Mouse (Mus musculus): ENCODE measurements around the gene Hsd17b2. TPM values are rescaled to one million over a fixed set of nuclear protein-coding genes. Genes with fewer than 3 reads are reported as not detected.

Gene Hsd17b2
- polyA plus RNA-seq, 1 experiment from 2014 or later: 0.32 TPM

GRCm38 (mm10) chr8:117778531-117779322 lies 77.0 kb downstream of the Hsd17b2 start:
- H3K4me2 ChIP-seq (ENCODE audit: low read depth, low read length): no peak overlapping the region
- H3K36me3 ChIP-seq (replicated peaks; ENCODE audit: control insufficient read depth, insufficient read depth, low read depth, low read length): no peaks in the 10 kb centered on the region
- no peaks in the 10 kb centered on the region for H3K9me3 ChIP-seq (replicated peaks; ENCODE audit: control insufficient read depth, low read length)
- WGBS: 72% methylated on average over 11 of the region's 11 CpGs
- DNase-seq (ENCODE audit: low spot score) (no peak), ATAC-seq (replicated peaks; ENCODE audit: insufficient number of reproducible peaks, low FRiP score, low TSS enrichment, low read depth) (no peak)
- H3K27me3 ChIP-seq (ENCODE audit: control insufficient read depth, insufficient read depth, low read length): no peaks in the 10 kb centered on the region
- no peak overlapping the region for H3K27ac ChIP-seq (replicated peaks; ENCODE audit: low read depth, low read length)
- no peak overlapping the region for H3K4me3 ChIP-seq (ENCODE audit: low read depth, low read length)
- no peak overlapping the region for H3K9ac ChIP-seq (replicated peaks; ENCODE audit: low read length)
- no peaks in the 10 kb centered on the region for H3K4me1 ChIP-seq (ENCODE audit: control insufficient read depth, insufficient read depth, low read length)

GRCm38 (mm10) chr8:117779344-117779743 lies 77.6 kb downstream of the Hsd17b2 start:
- 81% methylated on average over 6 of the region's 6 CpGs for WGBS

GRCm38 (mm10) chr8:117781375-117782129 lies 79.8 kb downstream of the Hsd17b2 start:
- Histone ChIP-seq H3K27ac (replicated peaks; ENCODE audit: low read depth, low read length) (no peak overlapping the region), H3K9ac (replicated peaks; ENCODE audit: low read length) (no peak overlapping the region), H3K36me3 (replicated peaks; ENCODE audit: control insufficient read depth, insufficient read depth, low read depth, low read length) (no peaks in the 10 kb centered on the region), H3K4me2 (ENCODE audit: low read depth, low read length) (no peak overlapping the region), H3K27me3 (ENCODE audit: control insufficient read depth, insufficient read depth, low read length) (no peaks in the 10 kb centered on the region), H3K4me1 (ENCODE audit: control insufficient read depth, insufficient read depth, low read length) (no peaks in the 10 kb centered on the region), H3K9me3 (replicated peaks; ENCODE audit: control insufficient read depth, low read length) (no peaks in the 10 kb centered on the region), H3K4me3 (ENCODE audit: low read depth, low read length) (no peak overlapping the region)
- no peak for ATAC-seq (replicated peaks; ENCODE audit: insufficient number of reproducible peaks, low FRiP score, low TSS enrichment, low read depth)
- 67% methylated on average over 6 of the region's 6 CpGs for WGBS
- DNase-seq (ENCODE audit: low spot score): no peak

More at GRCm38 (mm10) chr8:117779344-117779743, 77.6 kb downstream of the Hsd17b2 start:
- Histone ChIP-seq H3K36me3 (replicated peaks; ENCODE audit: control insufficient read depth, insufficient read depth, low read depth, low read length) (no peaks in the 10 kb centered on the region), H3K9ac (replicated peaks; ENCODE audit: low read length) (no peak overlapping the region), H3K4me3 (ENCODE audit: low read depth, low read length) (no peak overlapping the region), H3K4me1 (ENCODE audit: control insufficient read depth, insufficient read depth, low read length) (no peaks in the 10 kb centered on the region), H3K9me3 (replicated peaks; ENCODE audit: control insufficient read depth, low read length) (no peaks in the 10 kb centered on the region), H3K4me2 (ENCODE audit: low read depth, low read length) (no peak overlapping the region), H3K27me3 (ENCODE audit: control insufficient read depth, insufficient read depth, low read length) (no peaks in the 10 kb centered on the region), H3K27ac (replicated peaks; ENCODE audit: low read depth, low read length) (no peak overlapping the region)
- DNase-seq (ENCODE audit: low spot score): no peak
- no peak for ATAC-seq (replicated peaks; ENCODE audit: insufficient number of reproducible peaks, low FRiP score, low TSS enrichment, low read depth)

- Histone ChIP-seq H3K27me3 (ENCODE audit: control insufficient read depth, insufficient read depth, low read length) (no peaks in the 10 kb centered on the region), H3K4me1 (ENCODE audit: control insufficient read depth, insufficient read depth, low read length) (no peaks in the 10 kb centered on the region), H3K4me2 (ENCODE audit: low read depth, low read length) (no peak overlapping the region), H3K9ac (replicated peaks; ENCODE audit: low read length) (no peak overlapping the region), H3K9me3 (replicated peaks; ENCODE audit: control insufficient read depth, low read length) (no peaks in the 10 kb centered on the region), H3K27ac (replicated peaks; ENCODE audit: low read depth, low read length) (no peak overlapping the region), H3K4me3 (ENCODE audit: low read depth, low read length) (no peak overlapping the region), H3K36me3 (replicated peaks; ENCODE audit: control insufficient read depth, insufficient read depth, low read depth, low read length) (peaks cover 4% of the 10 kb centered on the region; the same call in 1 of the 2 replicates)
- no peak for ATAC-seq (replicated peaks; ENCODE audit: insufficient number of reproducible peaks, low FRiP score, low TSS enrichment, low read depth)
- no peak for DNase-seq (ENCODE audit: low spot score)
- 92% methylated on average over 7 of the region's 7 CpGs for WGBS
These were observed 81.3 kb downstream of the Hsd17b2 start for GRCm38 (mm10) chr8:117783021-117783420.

DNA sequence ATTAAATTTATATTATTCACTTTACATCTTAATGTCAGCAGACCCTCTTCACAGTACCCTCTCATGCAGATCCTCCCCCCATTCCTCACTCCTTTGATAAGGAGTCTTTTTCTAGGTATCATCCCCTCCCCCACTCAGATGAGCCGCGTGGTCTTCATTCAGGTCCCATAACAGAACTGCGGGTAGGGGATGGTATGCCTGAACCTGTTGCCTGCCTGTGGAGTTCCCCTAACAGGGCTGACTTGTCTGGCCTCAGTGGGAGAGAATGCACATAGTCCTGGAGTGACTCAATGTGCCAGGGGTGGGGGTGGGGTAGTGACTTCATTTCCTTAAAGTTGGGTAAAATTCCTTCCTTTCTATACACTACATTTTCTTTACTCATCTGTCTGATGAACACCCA lies 84.7 kb downstream of the Hsd17b2 start:
- H3K27ac ChIP-seq (replicated peaks; ENCODE audit: low read depth, low read length): no peak overlapping the region
- ATAC-seq (replicated peaks; ENCODE audit: insufficient number of reproducible peaks, low FRiP score, low TSS enrichment, low read depth): no peak
- H3K36me3 ChIP-seq (replicated peaks; ENCODE audit: control insufficient read depth, insufficient read depth, low read depth, low read length): peaks cover 6% of the 10 kb centered on the region; the same call in 1 of the 2 replicates
- no peak overlapping the region for H3K9ac ChIP-seq (replicated peaks; ENCODE audit: low read length)
- no peak overlapping the region for H3K4me2 ChIP-seq (ENCODE audit: low read depth, low read length)
- WGBS: 89% methylated on average over 3 of the region's 3 CpGs
- DNase-seq (ENCODE audit: low spot score): no peak
- H3K27me3 ChIP-seq (ENCODE audit: control insufficient read depth, insufficient read depth, low read length): no peaks in the 10 kb centered on the region
- H3K4me1 ChIP-seq (ENCODE audit: control insufficient read depth, insufficient read depth, low read length): no peaks in the 10 kb centered on the region
- no peaks in the 10 kb centered on the region for H3K9me3 ChIP-seq (replicated peaks; ENCODE audit: control insufficient read depth, low read length)
- no peak overlapping the region for H3K4me3 ChIP-seq (ENCODE audit: low read depth, low read length)

GRCm38 (mm10) chr8:117792616-117793144 lies 91.0 kb downstream of the Hsd17b2 start:
- Histone ChIP-seq H3K27me3 (ENCODE audit: control insufficient read depth, insufficient read depth, low read length) (no peaks in the 10 kb centered on the region), H3K9me3 (replicated peaks; ENCODE audit: control insufficient read depth, low read length) (no peaks in the 10 kb centered on the region), H3K36me3 (replicated peaks; ENCODE audit: control insufficient read depth, insufficient read depth, low read depth, low read length) (peaks cover 6% of the 10 kb centered on the region; the same call in 1 of the 2 replicates), H3K4me1 (ENCODE audit: control insufficient read depth, insufficient read depth, low read length) (no peaks in the 10 kb centered on the region), H3K4me3 (ENCODE audit: low read depth, low read length) (no peak overlapping the region), H3K4me2 (ENCODE audit: low read depth, low read length) (no peak overlapping the region), H3K9ac (replicated peaks; ENCODE audit: low read length) (no peak overlapping the region), H3K27ac (replicated peaks; ENCODE audit: low read depth, low read length) (no peak overlapping the region)
- DNase-seq (ENCODE audit: low spot score) (no peak), ATAC-seq (replicated peaks; ENCODE audit: insufficient number of reproducible peaks, low FRiP score, low TSS enrichment, low read depth) (no peak)
- WGBS: 79% methylated on average over 19 of the region's 19 CpGs

DNA sequence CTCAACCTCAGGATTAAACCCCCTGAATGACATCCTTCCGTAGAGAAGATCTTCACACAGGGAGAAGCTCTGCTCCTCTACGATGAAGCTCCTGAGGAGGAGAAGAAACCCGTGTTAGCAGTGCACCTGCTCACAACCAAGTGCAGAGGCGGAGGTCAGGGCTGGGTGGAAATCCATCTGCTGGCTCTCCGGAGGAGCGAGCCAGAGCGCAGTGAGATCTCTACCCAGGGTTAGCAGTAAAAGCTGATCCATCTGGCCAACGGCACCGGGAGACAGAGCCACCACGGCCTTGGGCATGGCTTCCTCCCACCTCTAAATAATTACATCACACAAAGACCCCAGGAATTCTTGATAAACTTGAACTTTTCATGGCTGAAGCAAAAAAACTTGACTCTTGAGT lies 92.9 kb downstream of the Hsd17b2 start:
- no peaks in the 10 kb centered on the region for H3K9me3 ChIP-seq (replicated peaks; ENCODE audit: control insufficient read depth, low read length)
- no peak for DNase-seq (ENCODE audit: low spot score)
- peaks cover 2% of the 10 kb centered on the region; the same call in 1 of the 2 replicates for H3K36me3 ChIP-seq (replicated peaks; ENCODE audit: control insufficient read depth, insufficient read depth, low read depth, low read length)
- no peak overlapping the region for H3K27ac ChIP-seq (replicated peaks; ENCODE audit: low read depth, low read length)
- no peak overlapping the region for H3K9ac ChIP-seq (replicated peaks; ENCODE audit: low read length)
- no peaks in the 10 kb centered on the region for H3K4me1 ChIP-seq (ENCODE audit: control insufficient read depth, insufficient read depth, low read length)
- no peak for ATAC-seq (replicated peaks; ENCODE audit: insufficient number of reproducible peaks, low FRiP score, low TSS enrichment, low read depth)
- WGBS: 88% methylated on average over 10 of the region's 10 CpGs
- no peaks in the 10 kb centered on the region for H3K27me3 ChIP-seq (ENCODE audit: control insufficient read depth, insufficient read depth, low read length)
- H3K4me2 ChIP-seq (ENCODE audit: low read depth, low read length): no peak overlapping the region
- no peak overlapping the region for H3K4me3 ChIP-seq (ENCODE audit: low read depth, low read length)

DNA sequence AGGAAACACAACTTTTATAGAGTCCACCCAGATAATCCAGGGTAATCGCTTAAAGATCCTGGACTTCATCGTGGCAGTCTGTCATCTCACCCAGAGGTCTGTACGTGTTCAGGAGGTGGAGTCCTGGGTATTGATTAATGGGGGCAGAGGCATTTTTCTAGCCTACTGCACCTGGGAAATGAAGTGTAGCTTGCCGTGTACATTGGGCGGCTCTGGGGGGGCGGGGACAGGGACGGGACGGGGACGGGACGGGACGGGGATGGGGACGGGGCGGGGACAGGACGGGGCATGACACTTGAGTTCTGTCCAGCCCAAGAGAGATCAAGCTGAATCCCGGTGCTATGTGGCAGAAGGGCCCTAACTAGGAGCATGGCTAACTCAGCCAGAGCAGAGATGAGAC lies 94.8 kb downstream of the Hsd17b2 start:
- Histone ChIP-seq H3K9me3 (replicated peaks; ENCODE audit: control insufficient read depth, low read length) (no peaks in the 10 kb centered on the region), H3K27ac (replicated peaks; ENCODE audit: low read depth, low read length) (no peak overlapping the region), H3K4me2 (ENCODE audit: low read depth, low read length) (no peak overlapping the region), H3K27me3 (ENCODE audit: control insufficient read depth, insufficient read depth, low read length) (no peaks in the 10 kb centered on the region), H3K36me3 (replicated peaks; ENCODE audit: control insufficient read depth, insufficient read depth, low read depth, low read length) (peaks cover 2% of the 10 kb centered on the region; the same call in 1 of the 2 replicates), H3K4me1 (ENCODE audit: control insufficient read depth, insufficient read depth, low read length) (0 out of 2 replicates have a peak, but pooled peaks cover 3% of the 10 kb centered on the region), H3K4me3 (ENCODE audit: low read depth, low read length) (no peak overlapping the region), H3K9ac (replicated peaks; ENCODE audit: low read length) (no peak overlapping the region)
- DNase-seq (ENCODE audit: low spot score): no peak
- 94% methylated on average over 14 of the region's 15 CpGs for WGBS
- no peak for ATAC-seq (replicated peaks; ENCODE audit: insufficient number of reproducible peaks, low FRiP score, low TSS enrichment, low read depth)
